Mouse (Mus musculus) spleen, postnatal 4 days (tissue): ENCODE data around the gene Zfp808.
"Not testable (repeated sequence)": the region's sequence is repeated elsewhere in the genome, so short reads cannot be mapped to it uniquely, and the experiment has no call there.

Experiments used
- DNase-seq, 2 experiments: peaks; one replicate each; pipeline ENCODE4 v3.0.0; 2022; ENCODE audit warnings: low spot score in 2 of 2

Zfp808 gene

DNA sequence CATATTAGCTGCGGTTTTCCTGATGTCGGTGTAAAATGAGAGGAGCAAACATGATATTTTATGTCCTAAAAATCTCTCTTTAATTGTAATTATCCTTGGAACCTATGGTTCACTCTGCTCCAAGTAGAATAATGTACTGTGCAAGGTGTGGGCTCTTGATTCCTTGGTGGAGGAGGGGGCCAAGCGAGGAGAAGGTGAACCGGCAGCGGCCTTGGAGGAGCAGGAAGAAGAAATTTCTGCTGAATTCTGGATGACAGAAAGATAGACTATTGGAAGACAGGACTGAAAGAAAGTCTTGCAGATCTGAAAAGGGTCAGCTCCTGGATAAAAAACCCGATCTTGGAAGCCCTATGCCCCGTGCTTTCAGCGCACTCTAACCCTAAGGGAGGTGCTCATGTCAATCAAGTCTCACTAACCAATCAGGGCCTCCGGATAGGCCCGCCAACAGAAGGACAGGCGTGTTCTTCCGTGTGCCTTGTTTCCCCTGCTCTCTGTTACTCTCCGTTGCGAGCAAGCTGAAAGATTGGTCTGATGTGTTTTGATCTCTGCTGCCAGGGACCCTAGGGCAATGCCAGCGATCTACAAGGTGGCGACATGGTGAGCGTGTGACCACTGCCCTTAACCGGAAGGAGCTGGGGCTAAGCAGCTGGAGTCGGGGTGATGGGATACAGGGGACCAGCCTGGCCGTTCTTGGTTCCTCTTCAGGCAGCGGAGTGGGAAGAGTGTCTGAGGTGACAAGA lies at the start of gene Zfp808:
Zfp808 (plus strand) TSS at position 455 of the 740 bp plus-strand sequence.
- DNase-seq = peak; percentile 58 to 68

DNA sequence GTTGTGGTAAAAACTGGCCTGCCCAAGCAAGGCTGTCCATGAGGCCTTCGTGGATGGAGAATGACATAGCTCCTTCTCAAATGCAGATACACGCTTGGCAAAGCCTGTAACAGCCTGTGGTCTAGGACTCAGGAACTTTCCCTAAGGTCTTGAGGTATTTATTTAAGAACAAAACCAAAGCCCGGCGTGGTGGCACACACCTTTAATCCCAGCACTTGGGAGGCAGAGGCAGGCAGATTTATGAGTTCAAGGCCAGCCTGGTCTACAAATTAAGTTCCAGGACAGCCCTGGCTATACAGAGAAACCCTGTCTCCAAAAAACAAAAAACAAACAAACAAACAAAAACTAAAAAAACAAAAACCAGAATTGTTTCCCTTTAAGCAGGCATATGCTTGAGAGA lies 30.9 kb upstream of the Zfp808 start:
- peak in 1 of 2 experiments; percentile 53 for DNase-seq

DNA sequence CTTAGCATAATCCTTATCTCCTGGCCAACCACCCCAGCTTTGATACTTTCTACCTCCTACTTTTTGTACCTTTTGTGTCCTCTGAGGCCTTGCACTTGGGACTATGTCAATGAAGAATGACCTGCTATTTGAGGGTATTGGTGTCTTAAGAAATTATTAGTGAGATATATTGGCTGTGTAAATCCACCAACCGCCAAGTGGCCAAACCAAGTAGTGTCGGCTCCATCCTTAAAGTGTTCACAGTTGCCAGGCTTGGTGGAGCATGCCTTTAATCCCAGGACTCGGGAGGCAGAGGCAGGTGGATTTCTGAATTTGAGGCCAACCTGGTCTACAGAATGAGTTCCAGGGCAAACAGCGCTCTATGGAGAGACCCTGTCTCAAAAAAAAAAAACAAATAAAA lies 30.2 kb upstream of the Zfp808 start:
- DNase-seq = peak in 1 of 2 experiments; percentile 47

- DNase-seq = peak in 1 of 2 experiments; percentile 60
Measured at GRCm38 (mm10) chr13:62102368-62102767, 27.3 kb upstream of the Zfp808 start.

- not testable (repeated sequence) for DNase-seq
Measured at GRCm38 (mm10) chr13:62115861-62116260, 13.8 kb upstream of the Zfp808 start.

- not testable (repeated sequence) for DNase-seq
Measured at GRCm38 (mm10) chr13:62121578-62121977, 8.1 kb upstream of the Zfp808 start.

DNA sequence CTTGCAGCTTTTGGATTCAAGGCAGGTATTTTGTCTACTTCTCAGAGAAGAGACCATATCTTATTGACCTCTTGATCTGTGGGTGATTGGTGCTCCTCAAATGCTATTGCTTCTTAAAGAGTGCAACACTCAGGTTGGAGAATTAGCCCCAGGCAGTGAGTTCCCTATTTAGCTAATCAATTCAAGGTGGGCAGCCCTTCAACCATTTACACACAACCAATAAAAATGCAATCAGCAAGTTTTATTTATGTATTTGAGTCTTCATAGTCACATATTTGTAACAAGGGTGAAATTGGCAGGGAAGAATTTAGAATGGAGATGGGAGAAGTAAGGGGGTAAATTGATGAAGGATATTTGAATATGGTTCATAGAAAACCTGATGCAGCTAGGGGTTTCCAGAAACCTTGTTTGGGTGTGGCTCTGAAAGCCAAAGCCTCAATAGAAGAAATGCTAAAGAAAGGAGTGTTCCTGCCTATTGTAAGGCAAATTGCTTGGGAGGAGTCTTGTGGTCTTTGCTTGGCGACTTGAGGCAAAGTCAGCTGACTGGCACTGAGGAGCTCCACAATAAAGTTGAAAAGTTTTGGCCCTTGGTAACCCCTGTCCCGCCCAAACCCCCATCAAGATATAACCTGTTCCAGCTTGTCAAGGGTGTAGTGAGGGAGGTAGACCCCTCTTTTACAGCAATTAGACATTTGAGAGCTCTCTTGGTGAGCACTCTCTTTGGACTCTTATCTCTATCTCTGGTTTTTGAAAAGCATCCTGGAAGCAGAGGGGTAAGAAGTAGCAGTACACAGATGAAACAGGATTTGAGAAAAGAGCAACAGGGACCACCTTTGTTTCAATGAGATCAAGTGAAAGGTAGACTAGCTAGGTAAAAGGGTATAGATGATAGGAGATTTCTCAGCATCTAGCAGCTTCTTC lies 52.4 kb downstream of the Zfp808 start:
- not testable (repeated sequence) for DNase-seq

- DNase-seq = no peak
Measured at GRCm38 (mm10) chr13:62245264-62245663, 115.6 kb downstream of the Zfp808 start.

GRCm38 (mm10) chr13:62255226-62255625 lies 125.5 kb downstream of the Zfp808 start:
- not testable (repeated sequence) for DNase-seq

- no peak for DNase-seq
Measured at GRCm38 (mm10) chr13:62263392-62263791, 133.7 kb downstream of the Zfp808 start.
